Mouse (Mus musculus) inflammation-experienced regulatory T-cells, adult 6 months (primary cell): ENCODE measurements around the gene Scfd2. TPM values are rescaled to one million over a fixed set of nuclear protein-coding genes. Genes with fewer than 3 reads are reported as not detected.

Source experiments
- ATAC-seq: one replicate; pipeline ENCODE4 v1.8.0; 2017
- polyA plus RNA-seq, 3 experiments: library from polyadenylated mRNA; unstranded; fragments of 100-300 nt; shearing (Covaris generic); gene quantifications; one replicate each; pipeline ENCODE4 v1.2.1; 2017

Scfd2 gene
- polyA plus RNA-seq, 3 experiments from 2014 or later = 15.8 to 17.1 (median 16.3) TPM

DNA sequence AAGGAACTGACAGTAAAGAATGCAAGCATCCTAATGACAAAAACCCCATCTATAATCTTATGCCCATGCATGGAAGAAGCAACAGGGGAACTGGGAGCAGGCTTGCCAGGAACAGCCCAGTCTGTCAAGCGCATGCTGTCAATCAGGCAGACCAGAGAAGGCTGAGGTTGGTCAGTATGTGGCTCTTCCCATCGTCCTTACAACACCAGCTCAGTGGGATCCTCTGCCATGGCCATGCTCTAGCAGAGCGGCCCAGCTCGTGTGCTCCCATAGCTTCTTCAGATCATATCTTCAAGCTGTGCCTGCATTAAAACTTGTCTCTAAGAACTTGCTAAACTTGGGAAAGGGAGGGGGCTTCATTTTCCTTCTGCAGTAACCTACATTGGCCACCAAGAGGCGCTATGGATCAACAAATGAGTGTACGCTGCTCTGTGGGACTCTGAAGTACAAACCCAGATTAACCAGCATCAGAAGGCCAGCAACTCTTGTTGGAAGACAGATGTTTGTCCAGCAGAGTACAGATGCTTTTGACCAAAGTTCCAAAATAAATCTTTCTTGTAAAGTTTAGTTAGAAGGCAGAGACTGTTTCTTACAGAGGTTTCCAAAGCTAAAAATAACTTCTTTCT is 220.2 kb downstream of the Scfd2 start:
- ATAC-seq = peak; percentile 61

DNA sequence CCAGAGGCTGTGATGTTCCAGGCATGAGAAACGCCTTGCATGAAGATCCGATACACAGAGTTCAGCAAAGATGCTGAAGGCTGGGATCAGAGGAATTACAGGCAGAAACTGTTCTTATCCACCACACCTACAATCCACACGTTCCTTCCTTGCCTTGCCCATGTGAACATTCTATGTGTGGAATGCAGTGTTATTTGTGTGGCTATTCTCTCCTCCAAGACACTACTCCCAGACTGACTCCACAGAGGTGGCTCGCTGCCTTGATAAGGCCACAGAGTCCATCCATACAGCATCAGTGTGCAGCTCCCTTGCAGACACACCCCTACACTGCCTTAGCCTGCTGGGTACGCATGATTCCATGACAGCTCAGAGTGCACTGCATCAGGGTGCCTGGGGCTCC is 221.5 kb downstream of the Scfd2 start:
- no peak for ATAC-seq

DNA sequence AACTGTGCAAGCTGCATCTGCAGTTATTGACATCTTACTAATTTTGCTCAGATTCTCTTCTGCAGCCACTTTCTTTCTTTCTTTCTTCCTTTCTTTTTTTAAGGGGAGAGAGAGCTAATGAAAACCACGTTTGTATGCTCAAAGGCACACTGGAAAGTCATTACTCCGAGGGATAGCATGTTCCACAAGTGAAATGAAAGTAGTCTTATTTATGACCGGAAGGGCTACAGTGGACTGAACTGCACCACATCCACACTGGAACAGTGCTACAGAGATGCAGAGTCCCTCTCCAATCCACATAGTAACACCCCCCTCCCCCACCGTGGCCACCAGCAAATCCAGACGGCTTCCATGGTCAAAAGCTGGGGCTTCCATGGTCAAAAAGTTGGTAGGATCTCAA is 224.3 kb downstream of the Scfd2 start:
- ATAC-seq = no peak

DNA sequence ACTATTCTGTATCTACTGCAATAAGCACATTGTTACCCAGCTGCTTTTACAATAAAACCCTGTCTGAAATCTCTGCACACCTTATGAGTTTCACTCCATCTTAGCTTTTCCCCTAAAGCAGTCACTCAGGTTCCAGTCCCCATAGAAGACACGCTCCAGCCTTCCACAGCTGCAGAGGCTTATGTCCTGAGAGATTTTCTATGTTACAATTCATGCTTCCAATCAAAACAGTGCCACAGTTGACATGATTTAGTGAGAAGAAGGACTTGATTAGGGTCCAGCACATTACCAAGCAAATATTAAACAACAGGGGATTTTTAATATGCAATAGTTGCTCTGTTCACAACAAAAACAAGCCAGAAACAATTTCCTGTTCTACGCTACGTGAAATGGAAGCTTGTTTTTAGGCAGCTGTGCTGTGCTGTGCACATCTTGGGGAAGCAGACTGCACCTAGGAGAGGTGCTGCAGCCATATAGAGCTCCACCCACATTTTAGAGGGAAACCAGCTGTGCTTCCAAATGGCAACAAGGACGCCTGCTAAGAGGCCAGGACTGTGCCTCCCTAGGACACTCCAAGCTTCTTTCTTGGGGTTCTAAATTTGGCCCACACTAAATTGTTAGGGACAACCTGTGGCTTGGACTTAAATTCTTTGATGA is 225.9 kb downstream of the Scfd2 start:
- no peak for ATAC-seq

DNA sequence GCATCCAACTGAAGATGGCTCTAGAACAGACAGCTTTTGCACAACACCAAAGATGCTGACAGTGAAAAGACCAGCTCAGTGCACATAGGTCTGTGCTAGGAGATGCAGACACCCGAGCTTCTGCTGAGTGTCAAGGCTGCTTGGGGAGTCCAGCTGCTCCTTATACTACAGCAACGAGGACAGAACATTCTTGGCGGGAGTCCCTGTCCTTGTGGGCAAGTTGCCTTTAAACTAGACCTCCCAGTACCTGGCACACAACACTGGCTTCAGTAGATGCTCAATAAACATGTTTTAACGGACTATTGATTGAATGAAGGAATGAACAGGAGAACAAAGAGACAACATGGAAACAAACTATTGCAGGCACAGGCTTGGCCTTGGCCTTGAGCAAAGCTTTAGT is 226.8 kb downstream of the Scfd2 start:
- no peak for ATAC-seq

DNA sequence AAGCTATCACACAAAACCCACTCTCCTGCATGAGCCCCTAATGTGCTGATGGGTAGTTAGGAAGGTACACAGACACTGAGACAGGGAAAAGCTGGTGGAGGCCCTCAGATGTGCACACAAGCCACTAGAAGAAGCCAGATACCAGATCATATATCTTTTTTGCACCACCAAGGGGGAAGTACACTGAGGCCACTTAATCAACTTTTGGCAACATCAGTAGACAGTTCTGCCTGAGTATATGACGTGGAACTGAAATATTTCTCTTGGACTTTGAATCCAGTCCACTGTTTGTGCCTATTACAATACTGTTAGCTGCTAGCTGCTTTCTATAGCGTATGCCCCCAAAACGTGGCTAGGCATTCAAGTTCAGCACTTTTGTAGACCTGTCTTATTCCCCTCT is 229.2 kb downstream of the Scfd2 start:
- ATAC-seq = no peak

DNA sequence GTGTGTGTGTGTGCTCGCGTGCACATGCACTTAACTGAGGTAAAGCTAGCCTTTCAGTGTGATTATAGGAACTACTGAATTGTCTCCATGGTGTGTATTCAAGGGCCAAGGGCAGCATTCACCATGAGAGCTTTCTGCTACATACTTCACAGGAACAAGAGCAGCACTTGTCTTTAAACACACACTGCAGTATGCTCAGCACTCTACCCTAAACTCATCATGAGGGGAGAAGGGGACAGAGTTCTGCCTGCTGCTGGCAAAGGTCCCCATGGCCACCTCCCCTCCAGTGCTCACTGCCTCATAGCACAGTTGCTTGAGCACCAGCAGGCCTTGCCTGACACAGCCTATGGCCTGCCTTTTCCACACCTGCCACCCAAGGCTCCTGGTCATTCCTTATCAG is 230.1 kb downstream of the Scfd2 start:
- ATAC-seq = no peak

DNA sequence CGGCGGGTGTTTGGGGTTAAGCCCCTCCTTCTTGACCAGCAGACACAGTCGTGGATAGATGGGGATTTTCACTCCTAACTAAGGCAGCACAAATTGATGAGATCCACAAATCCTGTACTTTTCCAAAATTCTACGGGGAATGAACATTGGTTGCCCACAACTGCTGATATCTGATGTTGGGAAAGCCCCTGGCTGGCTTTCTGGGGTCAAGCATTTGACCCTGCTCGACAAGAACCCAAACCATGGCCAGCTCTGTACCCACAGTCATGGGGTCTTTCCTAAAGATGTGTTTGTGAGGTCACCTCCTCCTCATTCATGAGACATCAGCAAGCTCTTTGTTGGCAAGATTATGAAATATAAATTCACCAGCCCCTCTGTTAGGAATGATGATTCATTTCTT is 230.6 kb downstream of the Scfd2 start:
- no peak for ATAC-seq

DNA sequence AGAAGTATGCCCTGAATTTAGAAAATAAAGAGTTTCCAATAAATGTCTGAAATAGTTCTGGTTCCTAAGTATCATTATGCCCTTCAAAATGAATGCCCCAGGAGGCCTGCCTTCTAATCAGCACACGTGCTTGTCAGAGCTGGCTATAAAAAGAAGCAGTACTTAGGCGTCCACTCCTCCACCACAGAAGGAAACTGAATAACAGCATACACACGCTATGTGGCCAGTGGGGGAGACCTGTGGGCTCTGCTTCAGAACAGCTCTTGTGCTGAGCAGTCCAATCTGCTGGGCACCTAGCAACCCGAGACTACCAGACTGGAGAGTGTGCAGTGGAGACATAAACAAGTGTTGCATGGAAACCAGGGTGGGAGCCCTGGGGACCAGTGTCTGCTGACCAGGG is 231.4 kb downstream of the Scfd2 start:
- ATAC-seq = no peak

DNA sequence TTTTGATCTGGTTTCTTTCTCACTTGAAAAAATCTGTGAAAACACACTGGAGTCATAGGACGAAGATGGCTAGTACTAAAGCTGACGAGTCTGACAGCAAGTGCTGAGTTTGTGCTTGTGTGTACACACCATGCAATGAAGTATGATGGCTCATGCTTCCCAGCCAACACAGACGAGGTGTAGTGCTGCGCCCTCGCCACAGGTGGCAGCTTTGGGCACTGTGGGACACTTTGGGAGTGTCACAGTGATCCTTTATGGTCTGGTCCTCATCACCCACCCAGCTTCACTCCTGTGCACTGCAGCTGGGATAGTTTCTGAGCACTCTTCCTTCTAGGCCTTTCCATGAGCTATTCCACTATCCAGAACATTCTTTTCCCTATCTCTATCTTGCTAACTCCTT is 234.4 kb downstream of the Scfd2 start:
- no peak for ATAC-seq

DNA sequence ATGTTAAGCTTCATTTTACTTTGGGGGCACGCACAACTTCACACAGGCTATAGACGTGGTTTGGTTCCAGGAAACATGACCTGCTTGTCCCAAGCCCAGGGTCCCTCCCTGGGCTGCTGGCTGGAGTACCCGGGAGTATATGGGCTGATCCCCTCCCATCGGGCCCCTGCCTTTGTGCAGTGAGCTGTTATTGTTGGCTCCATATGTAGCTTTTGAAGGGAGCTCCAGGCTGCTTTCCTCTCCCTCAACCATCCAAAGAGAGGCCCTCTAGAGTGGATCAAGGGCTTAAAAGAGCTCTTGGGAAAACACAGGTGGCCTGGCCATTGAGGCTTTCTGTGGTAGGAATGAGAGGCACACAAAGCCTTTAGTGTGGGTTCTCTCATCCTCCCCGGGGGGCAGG is 235.5 kb downstream of the Scfd2 start:
- ATAC-seq = no peak

DNA sequence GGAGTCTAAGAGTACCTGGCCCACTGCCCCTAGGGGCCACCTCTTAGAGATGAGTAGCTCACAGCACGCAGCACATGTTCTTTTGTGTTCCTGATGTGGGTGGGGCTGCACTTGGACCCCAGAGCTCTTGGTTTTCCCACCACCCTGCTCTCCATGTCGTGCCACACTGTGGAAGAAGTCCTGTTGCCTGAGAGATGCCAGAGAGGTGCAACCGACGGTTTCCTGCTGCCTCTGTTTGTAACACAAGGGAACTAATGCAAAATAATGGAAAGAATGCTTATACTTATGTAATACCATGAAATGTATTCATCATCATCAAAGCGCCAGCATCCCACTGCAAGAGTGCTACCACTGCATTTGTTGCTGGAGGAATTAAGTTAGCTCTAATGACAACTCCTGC is 238.0 kb downstream of the Scfd2 start:
- no peak for ATAC-seq

DNA sequence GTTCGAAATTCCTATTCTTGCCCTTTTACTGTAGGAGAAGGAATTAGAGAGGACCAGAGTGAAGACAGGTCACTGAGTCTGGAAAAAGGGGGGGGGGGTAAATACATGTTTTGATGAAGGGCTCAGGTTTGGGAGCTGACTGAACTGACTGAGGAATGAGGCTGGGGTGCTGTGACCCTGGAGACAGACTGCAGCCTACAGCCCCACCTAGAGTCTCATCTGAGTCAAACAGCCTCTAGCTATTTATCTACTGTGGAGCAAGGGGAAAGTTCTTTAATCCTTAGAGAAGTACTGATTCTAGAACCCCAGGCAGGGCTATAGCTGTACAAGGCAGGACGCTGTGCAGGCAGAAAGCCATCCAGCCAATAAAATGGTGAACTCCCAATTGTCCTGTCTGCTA is 239.5 kb downstream of the Scfd2 start:
- no peak for ATAC-seq

DNA sequence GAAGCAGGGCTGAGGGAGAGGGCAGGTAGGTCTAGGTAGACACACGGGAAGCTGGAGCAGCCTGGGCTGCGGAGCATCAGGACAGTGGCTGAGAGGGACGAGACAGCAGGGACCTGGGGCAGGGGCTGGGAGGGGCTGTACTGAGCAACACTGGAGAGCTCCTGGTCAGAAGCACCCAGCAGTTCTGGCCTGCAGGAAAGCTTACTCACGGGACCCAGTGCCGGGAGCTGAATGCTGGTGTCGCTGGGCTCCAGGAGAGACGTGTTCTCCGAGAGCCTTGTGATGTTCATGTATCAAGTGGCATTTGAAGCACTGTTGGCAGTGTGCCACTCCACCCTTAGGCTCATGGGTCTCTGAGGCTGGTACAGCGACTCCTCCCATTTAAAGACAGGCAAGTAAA is 240.0 kb downstream of the Scfd2 start:
- no peak for ATAC-seq

DNA sequence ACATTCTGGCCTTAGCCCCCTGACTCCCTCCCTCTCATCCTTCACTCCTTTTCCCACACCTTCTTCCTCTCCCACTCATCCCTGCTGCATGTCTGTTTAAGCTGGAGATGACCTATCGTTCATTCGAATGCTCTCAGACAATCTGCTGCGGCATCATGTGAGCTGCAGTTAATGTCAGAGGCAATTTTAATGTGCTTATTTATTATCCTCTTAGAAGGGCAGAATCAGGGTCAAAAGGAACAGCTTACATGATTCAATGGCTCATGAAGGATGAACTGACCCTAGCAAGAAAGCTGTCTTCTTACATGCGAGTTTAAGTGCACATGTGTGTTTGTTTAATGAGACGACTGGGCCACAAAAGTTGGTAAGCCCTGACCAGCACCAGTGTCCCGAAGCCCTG is 241.6 kb downstream of the Scfd2 start:
- no peak for ATAC-seq

DNA sequence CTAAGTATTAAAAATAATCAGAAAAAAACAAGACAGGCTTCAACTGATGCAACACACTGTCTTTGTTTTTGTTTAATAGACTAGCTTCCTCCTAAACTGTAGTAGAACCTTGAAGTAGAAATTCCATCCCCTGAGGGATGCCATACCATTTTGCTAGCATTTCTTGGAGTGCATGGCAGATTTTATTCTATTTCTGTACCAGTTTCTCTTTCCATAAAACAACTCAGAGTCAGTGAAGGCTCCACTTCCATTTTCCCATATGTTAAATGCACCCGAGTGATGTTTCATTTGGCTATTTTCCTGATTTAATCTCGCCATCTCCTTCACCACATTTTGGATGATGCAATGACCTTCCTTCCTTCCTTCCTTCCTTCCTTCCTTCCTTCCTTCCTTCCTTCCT is 243.4 kb downstream of the Scfd2 start:
- ATAC-seq = no peak

DNA sequence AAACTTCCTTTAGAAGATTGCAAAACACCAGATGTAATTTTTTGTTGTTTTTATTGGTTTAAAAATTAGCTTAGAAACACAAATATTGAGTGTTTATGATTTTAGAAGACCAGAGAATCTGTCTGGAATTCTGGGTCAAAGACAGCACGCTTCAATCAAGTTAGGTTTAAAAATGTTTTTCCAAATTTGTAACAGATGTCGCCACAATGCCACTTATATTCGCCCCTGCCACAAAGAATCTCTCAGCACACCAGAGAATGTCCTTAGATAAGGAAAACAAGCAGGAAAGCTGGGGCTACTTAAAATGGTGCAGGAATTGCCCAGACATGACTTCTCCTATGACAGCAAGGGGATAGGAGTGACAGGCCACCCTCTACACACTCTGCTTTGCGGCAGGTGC is 245.3 kb downstream of the Scfd2 start:
- ATAC-seq = no peak

DNA sequence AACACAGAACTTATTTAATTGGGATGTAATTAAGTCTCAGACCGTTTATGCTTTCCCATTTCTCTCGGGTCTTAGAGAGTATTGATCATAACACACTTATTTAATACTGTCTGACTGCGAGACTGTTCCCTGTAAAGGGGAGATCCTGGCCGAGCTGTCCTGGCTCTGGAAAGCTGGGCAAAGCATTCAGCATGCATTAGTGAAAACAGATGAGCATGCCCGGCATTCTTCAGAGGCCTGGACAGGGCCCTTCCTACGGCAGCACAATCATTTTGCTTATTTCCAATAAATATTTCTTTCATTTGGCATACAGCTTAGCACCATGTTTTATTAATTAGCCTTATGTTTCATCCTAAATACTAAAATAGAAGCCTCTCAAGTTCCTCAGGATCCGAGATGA is 245.8 kb downstream of the Scfd2 start:
- no peak for ATAC-seq

DNA sequence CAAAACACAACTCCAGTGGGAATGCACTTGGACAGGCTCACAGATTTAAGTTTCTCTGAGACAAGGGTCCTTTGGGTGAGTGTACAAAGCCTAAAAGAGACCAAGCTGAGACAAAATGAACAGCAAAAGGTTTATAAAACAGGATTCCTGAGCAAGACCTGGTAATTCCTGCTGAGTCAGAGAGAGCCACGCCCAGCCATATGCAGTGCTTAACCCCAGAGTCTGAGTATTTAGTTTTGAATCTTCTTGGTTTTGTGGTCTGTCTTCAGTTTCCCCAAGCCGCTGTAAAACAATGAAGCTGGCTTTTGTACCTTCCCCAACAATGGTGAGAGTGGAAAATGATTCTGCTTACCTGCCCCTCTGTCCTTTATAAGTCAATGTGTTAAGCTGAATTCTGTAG is 246.3 kb downstream of the Scfd2 start:
- ATAC-seq = no peak

DNA sequence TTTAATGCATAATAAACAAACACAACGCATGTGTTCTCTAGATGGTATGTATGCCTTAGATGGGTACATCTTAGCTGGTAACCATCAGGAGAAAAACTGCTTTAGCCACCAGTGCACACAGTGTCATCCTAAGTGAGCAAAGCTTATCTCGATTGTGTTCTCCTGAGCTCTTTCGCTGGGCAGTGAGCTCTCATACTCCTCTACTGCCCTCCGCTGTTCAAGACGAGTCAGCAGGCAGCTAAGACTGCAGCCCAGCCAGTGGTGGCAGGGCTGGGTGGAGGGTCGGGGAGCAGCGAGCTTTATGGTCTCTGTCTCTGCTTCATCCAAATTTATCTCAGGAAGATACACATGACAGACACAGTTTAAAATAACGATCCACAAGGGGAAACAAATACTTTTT is 248.0 kb downstream of the Scfd2 start:
- no peak for ATAC-seq

DNA sequence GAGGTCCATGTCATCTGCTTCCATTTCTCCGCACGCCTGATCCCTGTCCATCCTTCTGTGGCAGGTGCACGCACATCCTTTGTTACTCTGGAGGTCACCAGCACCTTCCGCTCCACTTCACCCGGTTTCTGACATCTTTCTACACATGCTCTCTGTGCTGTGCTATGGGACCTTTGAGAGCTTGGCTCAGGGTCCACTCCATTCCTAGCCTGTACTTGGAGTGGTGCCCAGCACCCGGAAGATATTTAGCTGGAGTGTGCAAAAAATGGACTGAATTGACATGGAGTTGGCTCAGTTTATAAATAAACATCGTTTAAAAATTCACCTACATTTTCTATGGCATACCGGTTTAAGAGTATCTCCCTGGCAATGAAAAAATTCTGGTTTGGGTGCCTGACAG is 250.1 kb downstream of the Scfd2 start:
- no peak for ATAC-seq

DNA sequence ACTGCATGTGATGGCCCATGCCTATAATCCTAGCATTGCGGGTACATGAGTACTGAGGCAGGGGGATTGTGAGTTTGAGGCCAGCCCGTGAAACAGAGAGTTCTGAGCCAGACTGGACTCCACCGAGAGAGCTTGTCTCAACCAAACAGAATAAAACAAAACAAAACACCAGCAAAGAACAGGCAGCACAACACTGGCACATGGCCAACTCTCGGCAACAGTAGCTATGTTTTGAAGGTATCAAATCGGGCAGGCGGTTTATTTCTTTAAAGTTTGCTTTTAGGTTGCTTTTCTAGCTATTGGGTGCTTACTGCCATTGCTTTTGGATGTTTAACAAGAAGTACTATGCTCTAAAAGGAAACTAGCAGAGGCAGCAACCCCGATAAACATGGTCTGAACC is 251.9 kb downstream of the Scfd2 start:
- ATAC-seq = no peak

DNA sequence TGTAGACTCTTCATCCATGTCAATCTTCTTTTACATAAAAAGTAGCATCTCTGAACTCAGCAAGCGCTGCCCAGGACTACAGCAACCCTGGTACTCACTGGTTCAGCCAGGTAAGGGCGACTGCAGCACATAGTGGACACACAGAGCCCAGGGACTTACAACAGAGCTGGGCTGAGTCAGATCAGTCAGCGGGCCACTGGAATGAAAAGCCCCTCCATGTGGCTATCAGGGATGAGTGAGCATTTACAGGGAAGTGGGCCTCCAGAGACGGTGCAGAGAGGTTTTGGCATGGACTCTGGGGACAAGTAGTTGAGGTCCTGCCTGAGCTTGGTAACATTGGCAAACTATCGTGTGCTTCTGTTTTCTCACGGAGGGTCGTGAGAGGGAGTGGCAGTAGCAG is 253.1 kb downstream of the Scfd2 start:
- no peak for ATAC-seq

DNA sequence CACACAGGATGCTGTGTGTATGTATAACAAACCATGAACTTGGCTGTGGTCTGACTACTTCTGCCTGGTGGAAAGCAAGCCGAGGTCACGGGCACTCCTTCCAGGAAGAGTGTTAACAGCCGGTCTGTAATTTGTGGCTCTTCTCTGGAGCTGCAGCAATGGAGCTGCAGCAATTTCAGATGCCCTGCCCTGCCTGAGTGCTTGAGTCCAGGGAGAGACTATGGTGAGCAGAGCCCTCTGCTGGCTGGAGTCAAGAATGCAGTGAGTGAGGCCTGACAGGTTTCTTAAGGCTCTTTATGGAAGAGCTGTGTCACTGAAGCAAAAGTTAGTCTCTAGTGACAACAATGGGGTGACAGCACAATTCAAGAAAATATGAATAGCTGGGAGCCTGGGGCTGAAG is 253.8 kb downstream of the Scfd2 start:
- peak; percentile 81 for ATAC-seq

DNA sequence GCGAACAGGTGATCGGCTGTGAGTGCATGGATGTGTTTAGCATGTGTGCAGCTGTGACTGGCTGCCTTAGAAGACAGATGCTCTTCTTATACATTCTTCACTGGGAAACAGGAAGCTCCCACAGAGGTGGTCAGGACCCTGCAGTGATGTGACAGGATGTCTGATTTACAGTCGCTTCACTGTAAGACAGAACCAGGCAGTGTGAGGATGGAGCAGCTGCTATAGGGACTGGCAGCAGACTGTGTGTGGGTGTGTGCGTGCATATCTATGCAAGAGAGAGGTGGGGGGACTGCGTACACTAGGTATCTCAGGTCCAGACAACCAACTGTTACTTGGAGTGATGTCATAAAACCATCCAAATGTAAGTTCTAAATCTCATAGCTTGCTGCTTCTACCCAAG is 254.3 kb downstream of the Scfd2 start:
- ATAC-seq = peak; percentile 25
